Mouse (Mus musculus) mouse embryonic stem cell (cell line): ENCODE measurements around the gene Gm11569.
"Not testable (repeated sequence)": the region's sequence is repeated elsewhere in the genome, so short reads cannot be mapped to it uniquely, and the experiment has no call there.

Experiments
- in situ Hi-C, 2 experiments: fragments of 300-500 bp; cut with MboI; formaldehyde crosslinking; loops; 1 replicate in 1 of 2; 3 replicates in 1 of 2; pipeline ENCODE4 v1.14.3; 2019 to 2020; ENCODE audit warnings: low sequenced_read_pairs in 2 of 2, low pct_unique_long_range_greater_than_20kb in 1 of 2, mixed read lengths in 1 of 2; ENCODE audit not compliant: unreplicated experiment in 1 of 2

The Gm11569 gene

DNA sequence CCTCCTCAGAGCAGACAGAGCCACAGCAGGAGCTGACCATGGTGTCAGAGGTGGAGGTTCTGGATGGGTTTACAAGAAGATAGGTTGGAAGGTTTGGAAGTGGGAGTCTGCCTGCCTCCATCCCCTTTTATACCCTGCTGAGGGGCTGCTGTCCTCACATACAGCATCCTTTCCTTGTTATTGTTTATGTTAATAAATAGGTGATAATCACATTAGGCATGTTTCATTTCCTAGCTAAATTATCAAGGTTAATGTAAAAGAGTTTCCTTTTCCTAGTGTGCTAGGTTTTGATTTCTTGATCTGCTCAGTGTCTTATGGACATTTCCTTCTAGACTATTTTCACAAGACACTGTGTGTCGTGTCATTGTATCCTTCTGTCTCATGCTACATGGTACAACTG is at the start of gene Gm11569:
TSS of gene Gm11569 (minus strand) at position 101 of the 400 bp plus-strand sequence.
- in situ Hi-C loops, result not testable (repeated sequence)

DNA sequence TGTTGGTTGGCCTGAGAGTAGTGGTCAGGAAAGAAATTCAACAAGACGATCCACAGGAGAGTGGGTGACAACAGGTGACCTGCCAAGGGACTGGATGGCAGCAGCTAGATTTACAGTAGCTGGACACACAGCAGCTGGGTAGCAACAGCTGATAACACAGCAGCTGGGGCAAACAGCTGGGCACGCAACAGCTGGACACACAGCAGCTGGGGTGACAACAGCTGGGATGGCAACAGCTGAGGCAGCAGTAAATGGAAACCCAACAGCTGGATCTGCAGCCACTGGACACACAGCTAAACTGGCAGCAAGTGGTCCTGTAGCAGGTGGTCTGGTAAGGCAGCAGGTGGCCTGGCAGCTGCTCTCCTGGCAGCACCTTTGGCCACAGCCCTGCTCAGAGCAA is 48.0 kb upstream of the Gm11569 start:
- in situ Hi-C loops, result no loop called here

DNA sequence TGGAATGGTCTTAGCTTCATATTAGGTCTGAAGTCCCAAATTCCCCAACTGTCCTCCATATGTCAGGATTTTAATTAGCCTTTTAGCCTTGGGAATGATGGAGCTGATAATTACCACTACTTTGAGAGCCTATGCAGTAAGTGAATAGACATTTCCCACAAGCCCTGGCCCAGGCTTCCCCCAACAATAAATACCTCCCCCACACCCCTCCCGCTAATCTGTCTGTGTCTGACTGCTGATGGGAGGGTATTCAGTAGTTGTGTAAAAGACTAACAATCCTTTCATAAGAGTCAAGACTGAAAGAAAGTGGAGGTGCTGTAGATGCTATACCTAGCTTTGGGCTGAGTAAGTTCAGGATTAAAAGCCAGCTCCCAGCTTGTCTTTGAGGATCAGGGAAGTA is 43.5 kb upstream of the Gm11569 start:
- in situ Hi-C loops, result no loop called here

DNA sequence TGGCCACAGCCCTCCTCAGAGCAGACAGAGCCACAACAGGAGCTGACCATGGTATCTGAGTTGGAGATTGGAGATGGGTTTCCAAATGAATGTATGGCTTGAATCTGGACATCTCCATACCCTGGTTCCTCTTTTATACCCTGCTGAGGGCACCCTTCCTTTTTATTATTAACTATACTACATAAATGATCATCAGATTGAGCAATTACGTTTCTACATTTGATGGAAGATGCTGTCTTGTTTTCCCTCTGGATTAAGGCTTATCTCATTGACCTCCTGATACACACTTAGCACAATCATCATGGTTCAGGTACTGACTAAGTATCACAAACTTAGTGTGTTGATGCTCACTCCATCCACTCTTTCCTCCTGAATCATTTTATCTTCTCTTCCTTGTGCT is 39.2 kb upstream of the Gm11569 start, which contains the start of gene 2300003K06Rik:
TSS of gene 2300003K06Rik (minus strand) at position 101 of the 400 bp plus-strand sequence.
- in situ Hi-C loops, result no loop called here

DNA sequence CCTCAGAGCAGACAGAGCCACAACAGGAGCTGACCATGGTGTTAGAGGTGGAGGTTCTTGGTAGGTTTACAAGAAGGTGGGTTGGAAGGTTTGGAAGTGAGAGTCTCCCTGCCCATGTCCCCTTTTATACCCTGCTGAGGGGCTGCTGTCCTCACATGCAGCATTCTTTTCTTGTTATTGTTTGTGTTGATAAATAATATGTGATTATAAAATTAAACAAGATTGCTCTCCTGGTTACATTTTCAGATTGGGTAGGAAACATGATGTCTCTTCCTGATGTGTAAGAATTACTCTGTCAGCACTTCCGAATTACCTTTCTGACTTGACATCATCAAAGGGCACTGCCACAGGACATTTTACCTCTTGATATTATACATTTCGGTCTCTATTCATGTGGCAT is 16.8 kb upstream of the Gm11569 start, which contains the start of gene Gm11564:
TSS of gene Gm11564 (minus strand) at position 101 of the 400 bp plus-strand sequence.
- in situ Hi-C loops, result not testable (repeated sequence)

DNA sequence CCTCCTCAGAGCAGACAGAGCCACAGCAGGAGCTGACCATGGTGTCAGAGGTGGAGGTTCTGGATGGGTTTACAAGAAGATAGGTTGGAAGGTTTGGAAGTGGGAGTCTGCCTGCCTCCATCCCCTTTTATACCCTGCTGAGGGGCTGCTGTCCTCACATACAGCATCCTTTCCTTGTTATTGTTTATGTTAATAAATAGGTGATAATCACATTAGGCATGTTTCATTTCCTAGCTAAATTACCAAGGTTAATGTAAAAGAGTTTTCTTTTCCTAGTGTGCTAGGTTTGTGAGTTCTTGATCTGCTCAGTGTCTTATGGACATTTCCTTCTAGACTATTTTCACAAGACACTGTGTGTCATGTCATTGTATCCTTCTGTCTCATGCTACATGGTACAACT is 11.1 kb upstream of the Gm11569 start, which contains the start of gene Krtap4-13:
TSS of gene Krtap4-13 (minus strand) at position 101 of the 400 bp plus-strand sequence.
- in situ Hi-C loops, result not testable (repeated sequence)

DNA sequence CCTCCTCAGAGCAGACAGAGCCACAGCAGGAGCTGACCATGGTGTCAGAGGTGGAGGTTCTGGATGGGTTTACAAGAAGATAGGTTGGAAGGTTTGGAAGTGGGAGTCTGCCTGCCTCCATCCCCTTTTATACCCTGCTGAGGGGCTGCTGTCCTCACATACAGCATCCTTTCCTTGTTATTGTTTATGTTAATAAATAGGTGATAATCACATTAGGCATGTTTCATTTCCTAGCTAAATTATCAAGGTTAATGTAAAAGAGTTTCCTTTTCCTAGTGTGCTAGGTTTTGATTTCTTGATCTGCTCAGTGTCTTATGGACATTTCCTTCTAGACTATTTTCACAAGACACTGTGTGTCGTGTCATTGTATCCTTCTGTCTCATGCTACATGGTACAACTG is 5.6 kb upstream of the Gm11569 start, which contains the start of gene Gm11554:
TSS of gene Gm11554 (minus strand) at position 101 of the 400 bp plus-strand sequence.
- in situ Hi-C loops, result not testable (repeated sequence)

DNA sequence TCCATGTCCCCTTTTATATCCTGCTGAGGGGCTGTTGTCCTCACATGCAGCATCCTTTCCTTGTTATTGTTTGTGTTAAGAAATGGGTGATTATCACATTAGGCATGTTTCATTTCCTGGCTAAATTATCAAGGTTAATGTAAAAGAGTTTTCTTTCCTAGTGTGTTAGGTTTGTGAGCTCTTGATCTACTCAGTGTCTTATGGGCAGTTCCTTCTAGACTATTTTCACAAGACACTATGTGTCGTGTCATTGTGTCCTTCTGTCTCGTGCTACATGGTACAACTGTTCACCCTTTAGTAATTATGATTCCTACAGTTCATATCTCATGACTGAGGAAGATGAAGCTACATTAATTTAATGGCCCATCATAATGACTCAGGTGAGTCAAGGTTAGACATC is 5.4 kb downstream of the Gm11569 start, which contains the start of gene Gm11596:
TSS of gene Gm11596 (minus strand) at position 101 of the 400 bp plus-strand sequence.
- in situ Hi-C loops, result no loop called here

DNA sequence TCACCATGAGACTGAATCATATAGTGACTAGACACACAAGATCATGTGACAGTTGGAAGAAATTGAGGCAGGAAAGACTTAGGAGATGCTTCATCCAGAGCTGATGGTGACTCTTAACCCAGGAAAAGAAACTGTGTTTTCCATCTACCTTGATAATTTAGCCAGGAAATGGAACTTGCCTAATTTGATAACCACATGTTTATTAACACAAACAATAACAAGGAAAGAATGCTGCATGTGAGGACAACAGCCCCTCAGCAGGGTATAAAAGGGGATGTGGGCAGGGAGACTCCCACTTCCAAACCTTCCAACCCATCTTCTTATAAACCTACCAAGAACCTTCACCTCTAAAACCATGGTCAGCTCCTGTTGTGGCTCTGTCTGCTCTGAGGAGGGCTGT is 13.8 kb downstream of the Gm11569 start, which contains the start of gene Krtap4-9:
TSS of gene Krtap4-9 (plus strand) at position 301 of the 400 bp plus-strand sequence.
- in situ Hi-C loops, result not testable (repeated sequence)

DNA sequence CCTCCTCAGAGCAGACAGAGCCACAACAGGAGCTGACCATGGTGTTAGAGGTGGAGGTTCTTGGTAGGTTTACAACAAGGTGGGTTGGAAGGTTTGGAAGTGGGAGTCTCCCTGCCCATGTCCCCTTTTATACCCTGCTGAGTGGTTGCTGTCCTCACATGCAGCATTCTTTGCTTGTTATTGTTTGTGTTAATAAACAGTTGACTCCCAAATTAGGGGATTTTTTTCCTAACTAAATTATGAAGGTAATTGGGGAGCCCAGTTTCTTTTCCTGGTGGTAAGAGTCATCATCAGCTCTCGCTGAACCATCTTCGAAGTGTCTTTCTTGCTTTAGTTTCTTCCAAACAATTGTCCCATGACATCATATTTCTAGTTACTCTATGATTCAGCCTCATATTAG is 18.1 kb downstream of the Gm11569 start, which contains the start of gene Krtap4-8:
TSS of gene Krtap4-8 (minus strand) at position 101 of the 400 bp plus-strand sequence.
- in situ Hi-C loops, result no loop called here

DNA sequence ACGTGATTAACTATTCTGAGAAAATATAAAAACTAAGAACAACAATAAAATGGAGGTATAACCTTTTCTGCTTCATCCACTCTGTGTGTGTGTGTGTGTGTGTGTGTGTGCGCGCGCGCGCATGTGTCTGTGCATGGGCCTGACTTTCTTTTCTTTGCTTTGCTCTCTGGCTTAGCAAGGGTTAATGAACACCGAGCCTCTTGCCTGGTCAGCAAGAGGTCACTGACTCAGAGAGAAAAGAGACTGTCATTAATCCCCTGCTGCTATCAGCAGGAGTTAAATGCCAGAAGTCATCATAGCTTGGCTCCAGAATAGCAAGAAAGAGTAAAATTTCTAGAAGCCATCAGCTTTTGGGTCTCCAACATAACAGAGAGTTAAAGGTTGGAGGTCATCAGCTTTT is 20.3 kb downstream of the Gm11569 start:
- in situ Hi-C loops, result no loop called here

DNA sequence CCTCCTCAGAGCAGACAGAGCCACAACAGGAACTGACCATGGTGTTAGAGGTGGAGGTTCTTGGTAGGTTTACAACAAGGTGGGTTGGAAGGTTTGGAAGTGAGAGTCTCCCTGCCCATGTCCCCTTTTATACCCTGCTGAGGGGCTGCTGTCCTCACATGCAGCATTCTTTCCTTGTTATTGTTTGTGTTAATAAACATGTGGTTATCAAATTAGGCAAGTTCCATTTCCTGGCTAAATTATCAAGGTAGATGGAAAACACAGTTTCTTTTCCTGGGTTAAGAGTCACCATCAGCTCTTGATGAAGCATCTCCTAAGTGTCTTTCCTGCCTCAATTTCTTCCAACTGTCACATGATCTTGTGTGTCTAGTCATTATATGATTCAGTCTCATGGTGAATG is 25.9 kb downstream of the Gm11569 start, which contains the start of gene Gm11595:
TSS of gene Gm11595 (minus strand) at position 101 of the 400 bp plus-strand sequence.
- in situ Hi-C loops, result not testable (repeated sequence)

DNA sequence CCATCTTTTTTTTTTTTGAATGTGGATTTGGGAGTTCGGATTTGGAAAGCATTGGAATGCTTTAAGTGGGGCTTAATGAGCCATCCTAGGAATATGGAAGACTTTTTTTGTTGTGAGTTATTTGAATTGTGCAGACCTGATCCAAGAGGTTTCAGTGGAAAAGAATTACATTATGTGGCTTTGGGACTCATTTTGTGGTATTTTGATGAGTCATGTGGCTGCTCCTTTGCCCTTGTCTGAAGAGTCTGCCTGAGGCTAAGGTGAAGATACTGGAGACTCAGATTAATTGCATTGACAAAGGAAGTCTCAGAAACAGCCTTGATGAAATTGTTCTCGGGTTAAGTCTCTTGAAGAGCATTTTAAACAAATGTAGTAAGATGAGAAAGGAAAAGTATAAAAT is 30.3 kb downstream of the Gm11569 start:
- in situ Hi-C loops, result no loop called here

DNA sequence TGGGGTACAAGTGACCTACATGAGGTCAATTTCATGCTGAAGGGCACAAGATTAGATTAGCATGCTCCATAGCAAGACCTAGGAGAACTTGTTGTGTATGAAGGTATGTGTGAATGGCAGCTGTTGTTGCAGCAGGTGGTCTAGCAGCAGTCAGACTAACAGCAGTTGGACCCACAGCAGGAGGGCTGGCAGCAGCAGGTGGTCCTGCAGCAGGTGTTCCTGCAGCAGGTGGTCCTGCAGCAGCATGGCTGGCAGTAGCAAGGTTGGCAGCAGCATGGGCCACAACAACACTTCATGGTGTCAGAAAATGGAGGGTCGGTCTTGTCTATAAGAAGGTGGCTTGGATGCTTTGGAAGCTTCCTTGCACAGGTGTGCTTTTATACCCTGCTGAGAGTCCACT is 39.9 kb downstream of the Gm11569 start:
- in situ Hi-C loops, result no loop called here
